Mouse (Mus musculus): Measurements from ENCODE around the gene Krt12.

GRCm38 (mm10) chr11:99406186-99406585, 15.9 kb downstream of the Krt12 start:
- TF ChIP-seq CTCF (IDR thresholded peaks at IDR 0.05; ENCODE audit: low read depth, low read length): no peak
- no peak for TF ChIP-seq POLR2A (IDR thresholded peaks at IDR 0.05; ENCODE audit: extremely low read depth, insufficient read depth, low read length)

All from liver, adult 2 months (tissue).